Mouse (Mus musculus) layer of hippocampus, postnatal 36 days (tissue): ENCODE data around the gene Pgpep1l. TPM values are rescaled to one million over a fixed set of nuclear protein-coding genes. Genes with fewer than 3 reads are reported as not detected.
"Not testable (repeated sequence)": the region's sequence is repeated elsewhere in the genome, so short reads cannot be mapped to it uniquely, and the experiment has no call there.

Source experiments
- DNase-seq, 2 experiments: peaks; one replicate each; pipeline ENCODE4 v3.0.0; 2022
- total RNA-seq, 2 experiments: library from RNA; stranded (reverse); gene quantifications; 2 replicates each; pipeline ENCODE4 v1.2.3; 2021

Pgpep1l gene
- total RNA-seq, 2 experiments from 2014 or later = 2.3 to 2.9 TPM

DNA sequence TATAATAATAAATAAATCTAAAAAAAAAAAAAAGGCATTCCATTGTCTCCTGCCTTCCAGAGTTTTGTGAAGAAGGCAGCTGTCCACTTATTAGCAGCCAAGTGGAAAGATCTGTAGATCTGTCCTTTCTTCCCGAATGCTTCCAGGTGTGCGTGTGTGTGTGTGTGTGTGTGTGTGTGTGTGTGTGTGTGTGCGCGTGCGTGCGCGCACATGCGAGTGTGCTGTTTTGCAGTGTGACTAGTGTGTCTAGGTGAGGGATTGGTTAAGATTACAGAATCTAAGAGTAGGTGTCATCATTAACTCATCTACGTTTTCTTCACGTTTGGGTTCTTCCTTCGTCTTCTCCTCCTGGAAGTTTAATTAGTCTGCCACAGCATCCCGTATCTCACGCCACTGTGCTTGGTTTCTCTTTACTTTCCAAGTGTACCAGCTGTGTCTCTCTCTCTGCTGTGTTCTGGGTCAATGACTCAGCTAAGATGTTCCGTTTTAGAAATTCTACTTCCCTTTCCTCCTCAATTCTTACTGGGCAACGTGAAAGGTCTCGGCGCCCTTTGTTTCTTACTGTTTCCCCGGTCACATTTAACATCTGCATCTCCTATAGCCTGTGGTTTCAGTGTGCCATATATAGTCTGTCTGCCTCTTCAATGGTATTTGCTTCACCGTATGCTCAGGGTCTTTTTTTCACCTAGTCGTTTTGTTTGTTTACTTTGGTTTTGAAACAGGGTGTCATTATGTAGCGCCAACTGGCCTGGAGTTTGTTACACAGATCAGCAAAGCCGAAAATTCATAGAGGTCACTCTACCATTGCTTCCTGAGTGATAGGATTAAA is 18.5 kb upstream of the Pgpep1l start:
- no peak for DNase-seq

DNA sequence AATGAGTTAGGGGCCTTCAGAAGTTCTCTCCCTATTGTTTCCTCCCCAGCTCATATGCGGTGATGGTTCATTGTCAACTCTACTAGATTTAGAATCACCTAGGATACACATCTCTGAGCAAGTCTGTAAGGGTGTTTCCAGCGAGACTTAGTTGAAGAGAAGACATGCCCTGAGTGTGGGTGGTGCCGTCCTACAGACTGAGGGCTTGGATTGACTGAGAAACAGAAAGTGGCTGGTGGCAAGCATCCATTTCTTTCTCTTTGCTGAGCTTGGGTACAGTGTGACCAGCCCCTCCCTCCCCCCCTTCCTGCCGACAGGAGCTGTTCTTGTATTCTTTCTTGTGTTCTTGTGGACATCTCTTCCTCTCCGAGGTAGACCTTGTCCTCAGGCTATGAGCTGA is 17.3 kb upstream of the Pgpep1l start:
- DNase-seq = no peak

DNA sequence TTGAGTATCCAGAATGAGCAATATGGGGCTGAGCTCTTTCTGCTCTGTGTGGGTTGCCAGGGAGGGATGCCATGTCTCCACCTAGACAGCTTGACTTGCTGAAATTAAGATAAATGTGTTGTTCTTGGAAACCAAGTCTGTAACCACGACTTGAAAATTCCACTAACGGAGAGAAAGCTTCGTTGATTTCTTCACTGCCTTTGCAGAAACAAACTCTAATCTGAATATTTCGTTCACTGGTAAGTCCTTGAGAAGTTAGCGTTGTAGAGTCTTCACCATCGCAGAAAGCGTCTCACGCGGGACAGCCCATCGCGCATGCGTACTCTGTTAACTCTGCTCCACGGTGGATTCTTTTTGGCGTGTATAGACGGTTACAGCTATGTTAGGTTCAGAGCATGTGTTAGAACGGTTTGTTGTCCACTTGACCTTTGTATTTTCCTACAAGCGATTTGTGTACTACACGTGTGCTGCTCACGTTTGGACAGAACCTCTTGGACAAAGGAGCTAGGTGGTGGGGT is 16.4 kb upstream of the Pgpep1l start:
- no peak for DNase-seq

DNA sequence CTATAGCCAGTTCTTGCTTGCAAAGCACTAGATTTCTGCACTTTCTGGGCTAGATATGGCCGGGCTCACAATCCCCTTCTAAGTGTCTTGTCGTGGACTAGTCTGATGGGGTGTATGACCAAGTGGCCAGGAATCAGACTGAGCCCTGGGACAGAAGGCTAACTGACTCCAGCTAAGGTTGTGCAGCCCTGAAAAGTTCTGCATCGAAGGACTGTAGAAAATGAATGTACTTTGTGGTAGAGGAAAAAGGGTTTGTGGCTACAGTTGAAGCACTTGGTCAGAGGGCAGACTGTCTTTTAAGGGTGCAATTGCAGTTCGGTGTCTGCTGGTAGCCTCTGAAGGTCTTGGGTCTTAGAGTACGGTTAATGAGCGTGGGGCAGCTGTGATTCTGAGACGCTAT is 15.4 kb upstream of the Pgpep1l start:
- no peak for DNase-seq

DNA sequence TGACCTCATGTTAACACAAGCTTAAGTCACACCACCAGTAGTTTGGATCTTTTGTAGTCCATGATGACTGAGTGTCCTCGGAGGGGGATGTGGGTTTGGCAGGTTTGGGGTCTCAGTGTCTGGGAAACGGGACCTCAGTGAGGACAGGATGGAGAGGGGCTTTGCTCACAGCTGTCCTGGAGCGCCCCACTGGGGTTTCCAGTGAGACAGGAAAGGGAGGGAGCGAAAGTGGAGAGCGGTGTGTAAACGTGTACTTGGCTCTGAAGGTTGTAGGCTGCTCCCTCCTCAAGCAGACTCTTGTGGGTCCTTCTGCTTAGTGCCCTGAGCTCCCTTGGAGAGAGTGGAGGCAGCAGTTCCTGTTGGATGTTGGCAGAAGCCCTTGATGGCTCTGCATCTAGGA is 14.9 kb upstream of the Pgpep1l start:
- no peak for DNase-seq

DNA sequence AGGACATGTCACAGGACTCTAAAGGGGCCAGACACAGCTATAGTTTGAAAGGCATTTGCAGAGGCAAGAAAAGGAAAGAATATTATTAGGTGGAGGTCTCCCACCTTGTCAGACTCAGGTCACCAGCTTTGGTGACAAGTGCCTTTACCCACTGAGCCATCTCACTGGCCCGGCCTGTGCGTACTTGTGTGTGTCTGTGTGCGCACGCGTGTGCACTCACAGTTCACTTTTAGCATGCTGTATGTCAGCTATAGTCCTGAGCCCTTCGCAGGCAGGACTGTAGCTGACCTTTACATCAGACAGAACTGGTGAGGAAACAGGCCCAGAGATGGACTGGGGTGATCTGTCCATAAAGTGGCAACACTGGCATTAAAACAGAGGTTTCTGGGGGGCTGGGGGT is 14.4 kb upstream of the Pgpep1l start:
- no peak for DNase-seq

DNA sequence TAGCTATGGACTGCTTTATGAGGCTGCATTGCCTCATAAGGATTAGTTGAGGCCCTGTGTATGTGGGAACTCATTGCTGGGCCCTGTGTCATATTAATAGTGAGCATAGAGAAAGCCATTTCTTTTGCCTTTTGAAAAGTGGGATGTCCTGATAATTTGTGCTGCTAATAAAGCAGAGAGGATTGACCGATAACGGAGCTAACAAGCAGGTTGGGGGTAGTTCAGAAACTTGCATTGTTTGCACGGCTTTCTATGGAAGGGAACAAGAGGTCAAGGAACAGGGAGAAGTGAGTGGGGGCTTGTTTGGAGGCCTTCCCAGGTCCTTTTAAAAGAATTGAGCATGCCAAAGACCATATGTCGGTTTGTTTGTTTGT is 13.9 kb upstream of the Pgpep1l start:
- DNase-seq = no peak

DNA sequence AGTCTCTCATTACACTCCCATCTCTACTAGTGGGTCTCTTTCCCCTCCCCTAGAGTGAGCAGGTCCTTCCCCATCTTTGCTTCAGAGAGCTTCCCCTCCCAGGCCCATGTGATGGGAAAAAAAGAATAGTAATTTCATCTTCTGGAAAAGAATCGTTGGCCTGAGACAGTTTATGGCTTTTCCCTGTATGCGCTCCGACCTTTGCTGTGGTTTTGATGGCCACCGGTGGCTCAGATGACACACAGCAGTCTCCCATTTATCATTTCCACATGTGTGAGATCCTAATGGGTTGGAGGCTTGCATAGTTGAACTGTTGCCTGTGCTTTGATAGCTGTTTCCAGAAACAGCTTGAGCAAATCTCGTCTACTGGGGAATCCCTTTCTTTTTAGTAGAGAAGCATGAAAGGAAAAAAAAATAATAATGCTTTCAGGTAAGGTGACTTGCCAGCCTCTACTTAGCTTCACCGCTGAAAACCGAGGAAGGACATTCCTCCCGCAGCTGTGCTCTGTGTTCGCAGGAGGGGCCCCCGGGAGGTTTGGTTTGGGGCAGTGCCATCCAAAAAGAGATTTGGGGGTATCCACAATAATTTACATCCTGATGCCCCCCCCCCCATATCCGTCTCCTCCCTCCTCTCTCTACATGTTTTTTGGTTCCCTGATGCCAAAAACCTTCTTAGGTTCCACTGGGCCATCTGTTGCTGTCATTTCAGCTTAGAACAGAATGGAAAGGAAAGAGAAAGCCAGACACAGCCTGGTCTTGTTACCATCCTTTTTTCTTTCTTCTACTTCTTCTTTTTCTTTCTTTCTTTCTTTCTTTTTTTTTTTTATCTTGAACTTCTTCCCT is 13.2 kb upstream of the Pgpep1l start:
- DNase-seq = no peak

DNA sequence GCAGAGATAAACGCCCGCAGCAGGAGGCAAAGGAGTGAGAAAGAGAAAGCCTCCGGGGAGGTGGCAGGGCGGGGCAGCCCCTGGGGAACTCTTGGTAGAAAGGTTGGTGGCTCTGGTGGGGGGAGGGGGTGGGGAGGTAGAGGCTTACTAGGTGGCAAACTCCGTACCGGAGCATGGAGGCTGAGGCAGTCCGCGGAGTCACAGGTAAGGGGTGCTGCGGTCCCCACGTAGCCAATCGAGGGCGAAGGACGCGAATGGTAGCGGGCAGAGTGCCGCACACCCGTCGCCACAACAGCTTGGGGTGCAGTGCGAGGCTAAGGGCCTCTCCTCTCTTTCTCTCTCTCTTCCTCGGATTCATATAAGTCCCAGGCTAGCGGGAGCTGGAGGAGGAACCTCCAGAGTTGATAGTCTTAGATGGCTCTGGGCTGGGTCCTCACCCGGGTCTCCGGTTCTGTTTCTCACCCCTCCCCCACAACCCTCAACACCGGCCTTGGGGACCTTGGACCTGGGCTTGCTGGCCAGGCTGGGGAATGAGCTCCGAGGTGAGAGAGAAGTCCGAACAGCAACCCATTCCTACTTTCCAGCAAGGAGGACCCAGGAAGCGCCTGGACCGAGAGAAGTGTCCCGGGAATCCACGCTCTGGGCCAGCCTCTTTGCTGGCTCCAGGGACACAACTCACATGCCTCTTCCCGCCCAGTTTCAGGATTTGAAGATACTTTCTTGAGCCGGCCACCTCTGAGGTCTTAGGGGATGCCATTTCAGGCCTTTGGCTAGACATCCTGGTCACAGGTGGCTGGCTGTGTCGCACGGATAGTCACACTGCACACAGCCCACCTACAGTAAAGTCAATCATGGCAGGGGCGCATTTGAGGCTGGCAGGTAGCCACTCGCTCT is 12.1 kb upstream of the Pgpep1l start:
- no peak for DNase-seq

DNA sequence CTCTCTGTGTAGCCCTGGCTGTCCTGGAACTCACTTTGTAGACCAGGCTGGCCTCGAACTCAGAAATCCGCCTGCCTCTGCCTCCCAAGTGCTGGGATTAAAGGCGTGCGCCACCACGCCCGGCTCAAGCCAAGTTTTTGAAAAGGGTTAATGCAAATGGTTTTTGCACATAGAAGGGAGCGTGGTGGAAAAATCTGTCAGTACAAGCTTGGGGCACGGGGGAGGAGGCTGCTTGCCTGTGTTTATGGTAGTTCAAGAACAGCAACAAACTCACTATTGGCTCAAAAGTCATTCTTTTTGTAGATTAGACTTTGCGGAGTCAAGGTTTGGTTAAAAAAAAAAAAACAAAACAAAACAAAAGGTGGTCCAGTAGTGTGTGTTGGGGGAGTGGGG is 11.4 kb upstream of the Pgpep1l start:
- DNase-seq = not testable (repeated sequence)

DNA sequence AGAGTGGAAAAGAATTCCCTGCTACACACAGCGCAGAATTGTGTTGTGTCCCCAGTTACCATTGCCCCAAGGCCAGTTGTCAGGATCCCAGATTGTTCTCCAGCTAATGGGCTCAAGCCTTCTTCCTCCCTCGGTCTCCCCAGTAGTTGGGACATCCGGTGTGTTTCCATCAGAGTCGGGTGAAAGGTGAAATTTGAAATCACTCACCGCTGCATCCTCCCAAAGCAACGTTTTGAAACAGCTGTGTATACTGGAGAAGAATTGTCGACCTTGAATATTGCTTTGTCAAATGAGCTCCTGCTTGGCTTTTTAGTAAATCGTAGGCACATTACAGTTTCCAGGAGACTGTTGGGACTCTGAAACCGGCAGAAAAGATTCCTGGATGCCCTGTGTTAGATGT is 10.9 kb upstream of the Pgpep1l start:
- no peak for DNase-seq

DNA sequence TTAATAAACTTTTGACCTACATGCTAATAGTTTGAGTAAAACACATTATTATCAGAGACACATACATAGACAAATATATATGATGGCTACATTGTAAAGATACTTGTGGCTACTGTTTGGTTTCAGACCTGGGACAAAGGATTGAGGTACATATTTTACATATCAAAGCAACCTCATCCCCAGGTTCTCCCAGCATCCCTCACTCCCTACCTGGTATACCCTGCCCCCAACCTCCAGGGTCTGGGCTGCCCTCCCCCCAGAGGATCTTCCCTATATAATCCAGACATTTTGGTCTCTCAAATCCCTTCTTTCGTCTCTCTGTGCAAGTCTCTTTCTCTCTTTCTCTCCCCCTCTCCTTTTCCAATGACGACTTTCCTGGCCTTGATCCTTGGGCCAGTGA is 10.2 kb upstream of the Pgpep1l start:
- no peak for DNase-seq

DNA sequence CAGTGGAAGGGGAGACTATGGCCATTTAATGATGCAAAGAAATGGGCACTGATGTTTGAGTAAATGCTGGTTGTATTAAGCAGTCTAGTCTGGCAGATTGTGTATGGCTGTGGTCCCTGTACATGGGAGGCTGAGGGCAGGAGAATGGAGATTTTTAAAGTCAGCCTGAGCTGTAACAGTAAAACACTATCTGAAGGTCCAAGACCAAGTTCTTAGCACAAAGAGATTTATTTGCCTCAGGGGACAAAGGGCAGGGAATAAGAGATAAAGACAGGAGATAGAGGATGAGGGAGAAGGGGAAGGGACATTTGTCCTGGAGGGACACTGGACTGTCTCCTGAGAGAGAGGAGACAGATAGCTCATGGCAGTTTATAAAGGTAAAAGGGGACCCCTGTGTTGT is 9.5 kb upstream of the Pgpep1l start, which contains the start of gene Fam169b:
Gene Fam169b (plus strand): TSS at position 325 of the 400 bp plus-strand sequence.
- no peak for DNase-seq

DNA sequence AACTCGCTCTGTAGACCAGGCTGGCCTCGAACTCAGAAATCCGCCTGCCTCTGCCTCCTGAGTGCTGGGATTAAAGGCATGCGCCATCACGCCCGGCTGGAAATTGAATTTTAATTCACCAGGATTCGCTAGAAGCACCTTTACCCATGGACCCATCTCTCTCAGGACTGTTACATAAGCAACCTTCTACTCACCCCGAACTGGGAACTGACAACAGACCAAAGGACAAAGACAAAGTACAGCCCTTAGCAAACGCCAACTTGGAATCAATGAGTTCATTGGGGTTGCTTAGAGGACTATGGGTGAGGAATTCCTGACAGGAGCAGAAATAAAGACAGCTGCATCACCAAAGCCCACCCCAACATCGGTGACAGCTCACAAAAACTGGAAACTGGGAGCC is 8.6 kb upstream of the Pgpep1l start:
- no peak for DNase-seq

DNA sequence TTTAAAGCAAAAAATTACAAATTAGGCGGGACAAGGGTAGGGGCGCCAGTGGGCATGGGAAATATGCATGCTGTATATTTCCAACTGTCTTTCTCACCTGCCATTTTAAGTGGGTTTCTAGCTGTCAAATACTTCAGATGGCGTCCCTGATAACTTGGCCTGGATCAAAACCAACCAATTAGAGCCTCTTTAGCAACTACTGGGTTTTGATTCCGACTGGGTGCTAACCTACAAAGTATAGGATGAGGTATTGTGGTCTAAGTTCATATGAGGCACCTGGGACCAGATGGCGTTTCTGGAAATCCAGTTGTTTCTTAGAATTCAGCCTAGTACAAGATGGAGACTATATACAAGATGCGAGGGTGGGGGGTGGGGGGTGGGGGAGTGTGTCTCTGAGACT is 7.8 kb upstream of the Pgpep1l start:
- DNase-seq = no peak

DNA sequence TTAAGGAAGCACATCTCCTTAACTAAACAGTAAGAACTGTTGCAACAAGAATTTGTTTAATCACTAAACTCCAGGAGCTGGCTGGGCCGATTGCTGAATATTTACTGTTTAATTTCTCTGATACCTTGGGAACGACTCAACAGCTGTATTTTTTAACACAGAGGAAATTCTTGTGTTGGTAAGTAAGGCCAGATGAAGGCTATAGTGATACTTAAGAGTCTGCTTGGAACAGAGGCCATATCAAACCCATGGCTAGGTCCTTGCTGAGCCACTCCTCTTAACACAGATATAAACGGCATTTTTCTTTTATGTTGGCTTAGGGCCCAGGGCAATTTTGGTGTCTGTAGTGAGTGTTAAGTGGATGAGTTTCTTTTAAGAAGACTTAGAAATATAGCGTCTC is 6.5 kb upstream of the Pgpep1l start:
- no peak for DNase-seq

DNA sequence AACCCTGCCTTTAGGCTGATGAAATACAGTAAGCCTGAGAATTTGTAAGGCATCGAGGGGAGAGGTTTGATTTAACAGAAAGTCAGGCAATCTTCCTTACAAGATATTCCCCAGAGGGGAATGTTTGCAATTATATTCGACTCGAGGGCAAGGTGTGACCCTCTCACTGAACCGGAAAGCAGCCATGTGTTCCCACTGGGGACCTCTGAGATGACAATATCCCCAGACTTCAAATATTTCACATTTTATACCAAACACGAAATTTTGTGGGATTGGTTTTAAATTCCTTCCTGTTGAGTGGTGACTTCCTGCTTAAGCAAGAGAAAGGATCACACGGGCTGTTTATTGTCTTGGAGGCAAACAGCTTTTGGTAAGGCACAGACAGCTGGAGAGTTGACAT is 2.7 kb upstream of the Pgpep1l start:
- DNase-seq = no peak

DNA sequence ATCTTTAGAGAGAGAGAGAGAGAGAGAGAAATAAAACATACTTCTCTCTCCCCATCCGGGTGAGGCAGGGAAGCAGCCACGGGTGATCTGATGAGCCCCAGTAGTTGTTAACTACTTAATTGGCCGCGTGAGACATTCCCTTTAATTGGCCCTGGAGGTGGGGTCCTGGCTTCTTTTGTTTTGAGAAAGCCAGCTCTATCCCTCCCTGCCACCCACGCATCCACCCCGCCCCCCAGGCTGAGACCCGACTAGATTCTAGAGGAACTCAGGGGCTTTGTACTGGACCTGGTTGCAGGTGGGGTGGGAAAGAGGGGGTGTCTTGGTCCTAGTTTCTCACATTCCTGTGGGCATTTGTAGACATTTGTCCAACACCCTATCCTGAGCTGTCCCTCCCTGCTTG is 1.4 kb upstream of the Pgpep1l start:
- no peak for DNase-seq

DNA sequence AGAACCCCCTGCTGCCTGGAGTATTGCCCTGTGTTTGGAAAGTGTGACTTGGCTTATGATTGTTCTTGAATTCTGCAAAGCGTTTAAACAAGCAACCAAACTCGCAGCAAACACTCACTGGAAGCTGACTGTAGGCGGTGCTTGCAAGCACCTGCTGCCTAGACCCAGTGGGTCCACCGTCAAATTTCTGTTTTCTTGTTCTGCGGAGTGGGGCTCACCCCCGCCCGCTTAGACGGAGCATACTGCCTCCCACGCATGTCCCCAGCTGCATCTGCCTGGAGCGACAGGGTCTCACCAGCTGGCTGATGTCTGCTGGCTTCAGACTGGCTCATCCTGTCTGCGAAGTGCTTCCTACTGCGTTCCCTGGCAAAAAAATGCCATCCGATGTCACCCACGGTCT is 498 bp upstream of the Pgpep1l start:
- peak; percentile 80 to 87 for DNase-seq

DNA sequence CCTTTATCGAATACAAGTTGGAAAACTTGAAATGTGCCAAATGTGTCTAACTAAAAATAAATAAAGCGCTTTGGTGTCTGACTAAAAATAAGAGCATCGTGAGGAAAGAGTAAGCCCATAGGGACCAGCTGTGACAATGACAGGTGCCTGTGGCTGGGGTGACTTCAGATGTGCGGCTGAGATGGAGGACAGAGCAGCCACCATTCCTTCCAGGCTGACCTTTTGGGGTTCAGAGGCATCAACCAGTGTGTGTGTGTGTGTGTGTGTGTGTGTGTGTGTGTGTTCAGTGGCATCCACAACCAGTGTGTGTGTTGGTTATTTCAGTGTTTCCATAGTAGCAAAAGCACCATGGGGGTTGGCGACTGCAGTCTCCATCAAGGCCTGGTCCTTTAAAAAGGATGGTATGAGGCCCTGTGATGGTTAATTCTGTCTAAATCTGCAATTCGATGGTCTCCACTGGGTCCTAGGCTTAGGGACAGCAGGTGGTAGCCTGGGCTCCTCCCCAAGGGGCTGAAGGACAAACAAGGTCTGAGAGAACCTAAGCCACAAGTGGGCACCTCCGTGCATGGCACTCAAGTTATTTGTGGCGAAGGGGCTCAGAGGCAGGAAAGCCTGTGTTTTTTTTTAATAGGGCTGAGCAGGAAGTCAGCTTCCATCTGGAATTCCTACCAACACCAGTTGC is 546 bp downstream of the Pgpep1l start:
- no peak for DNase-seq

DNA sequence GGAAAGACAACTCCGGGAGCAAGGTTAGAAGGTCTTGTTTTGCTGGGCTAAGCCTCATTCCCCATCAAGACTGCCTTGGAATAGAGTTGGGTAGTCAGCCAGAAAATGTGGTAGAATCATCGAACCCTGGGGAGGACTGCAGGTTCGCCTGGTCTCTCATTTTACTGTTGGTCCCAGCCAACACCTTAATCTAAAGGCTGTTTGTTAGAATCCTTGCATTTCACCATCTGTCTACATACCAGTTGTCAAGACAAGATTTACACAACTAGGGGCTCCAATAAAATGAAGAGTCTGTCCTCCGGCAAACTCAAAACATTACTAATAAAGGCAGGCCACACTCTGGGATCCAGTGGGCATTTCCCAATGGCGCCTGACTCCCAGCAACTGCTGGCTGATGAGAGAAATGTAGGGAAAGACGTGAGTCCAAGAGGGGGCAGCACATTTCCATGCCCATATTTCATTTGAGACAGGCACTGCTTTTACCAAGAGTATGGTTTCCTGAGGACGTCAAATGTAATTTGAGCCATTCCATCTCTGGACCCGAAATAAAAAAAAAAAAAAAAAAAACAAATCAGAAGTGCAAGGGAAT is 1.3 kb downstream of the Pgpep1l start:
- DNase-seq = no peak
